Mouse (Mus musculus): ENCODE results near the gene Pdcd10. TPM values are rescaled to one million over a fixed set of nuclear protein-coding genes. Genes with fewer than 3 reads are reported as not detected.

Pdcd10 gene
- 75.1 and 78.1 TPM in 2 replicates for polyA plus RNA-seq (2015; fragmentation: Nextera tagmentation; extraction: Ambion mirVana)

- Histone ChIP-seq H3K36me3 (no peaks in the 10 kb centered on the region), H3K9me3 (replicated peaks) (no peaks in the 10 kb centered on the region), H3K4me1 (peaks cover 10% of the 10 kb centered on the region), H3K27ac (replicated peaks) (peak within 1 kb of the TSS; percentile 89), H3K27me3 (no peaks in the 10 kb centered on the region), H3K9ac (peak within 1 kb of the TSS; percentile 91), H3K4me2 (replicated peaks) (peak within 1 kb of the TSS; percentile 73), H3K4me3 (replicated peaks) (peak within 1 kb of the TSS; percentile 90)
- under 1% methylated on average over 35 of the region's 35 CpGs for WGBS
- peak; percentile 98 for ATAC-seq (ENCODE audit: insufficient number of reproducible peaks, low FRiP score, low TSS enrichment, low read depth)
Measured at GRCm38 (mm10) chr3:75556695-75557291, at the start of gene Pdcd10. Gene Pdcd10 (minus strand): TSS chr3:75556856.

GRCm38 (mm10) chr3:75584898-75585297 lies 28.2 kb upstream of the Pdcd10 start:
- no peak for ATAC-seq (ENCODE audit: insufficient number of reproducible peaks, low FRiP score, low TSS enrichment, low read depth)
- Histone ChIP-seq H3K9me3 (replicated peaks) (no peaks in the 10 kb centered on the region), H3K36me3 (no peaks in the 10 kb centered on the region), H3K4me3 (replicated peaks) (no peak overlapping the region), H3K4me2 (replicated peaks) (no peak overlapping the region), H3K27me3 (no peaks in the 10 kb centered on the region), H3K4me1 (no peaks in the 10 kb centered on the region), H3K9ac (no peak overlapping the region), H3K27ac (replicated peaks) (no peak overlapping the region)
- 66% methylated on average over 4 of the region's 4 CpGs for WGBS

- no peak for ATAC-seq (ENCODE audit: insufficient number of reproducible peaks, low FRiP score, low TSS enrichment, low read depth)
- Histone ChIP-seq H3K9ac (no peak overlapping the region), H3K27me3 (no peaks in the 10 kb centered on the region), H3K27ac (replicated peaks) (no peak overlapping the region), H3K36me3 (no peaks in the 10 kb centered on the region), H3K9me3 (replicated peaks) (no peaks in the 10 kb centered on the region), H3K4me2 (replicated peaks) (no peak overlapping the region), H3K4me3 (replicated peaks) (no peak overlapping the region), H3K4me1 (no peaks in the 10 kb centered on the region)
- WGBS: 86% methylated on average over 3 of the region's 3 CpGs
Measured at GRCm38 (mm10) chr3:75583293-75583692, 26.6 kb upstream of the Pdcd10 start.

- Histone ChIP-seq H3K9ac (no peak overlapping the region), H3K27ac (replicated peaks) (no peak overlapping the region), H3K4me2 (replicated peaks) (no peak overlapping the region), H3K4me3 (replicated peaks) (no peak overlapping the region), H3K9me3 (replicated peaks) (no peaks in the 10 kb centered on the region), H3K36me3 (no peaks in the 10 kb centered on the region), H3K4me1 (no peaks in the 10 kb centered on the region), H3K27me3 (no peaks in the 10 kb centered on the region)
- 60% methylated on average over 4 of the region's 4 CpGs for WGBS
- ATAC-seq (ENCODE audit: insufficient number of reproducible peaks, low FRiP score, low TSS enrichment, low read depth): no peak
Measured at GRCm38 (mm10) chr3:75579352-75579751, 22.7 kb upstream of the Pdcd10 start.

- WGBS: 75% methylated on average over 1 of the region's 1 CpGs
- H3K4me3 ChIP-seq (replicated peaks): no peak overlapping the region
- H3K9me3 ChIP-seq (replicated peaks): no peaks in the 10 kb centered on the region
- H3K36me3 ChIP-seq: no peaks in the 10 kb centered on the region
- no peak overlapping the region for H3K27ac ChIP-seq (replicated peaks)
- no peaks in the 10 kb centered on the region for H3K4me1 ChIP-seq
- ATAC-seq (ENCODE audit: insufficient number of reproducible peaks, low FRiP score, low TSS enrichment, low read depth): no peak
- no peak overlapping the region for H3K9ac ChIP-seq
- no peak overlapping the region for H3K4me2 ChIP-seq (replicated peaks)
- H3K27me3 ChIP-seq: no peaks in the 10 kb centered on the region
Measured at GRCm38 (mm10) chr3:75575582-75575981, 18.9 kb upstream of the Pdcd10 start.

- no peak overlapping the region for H3K27ac ChIP-seq (replicated peaks)
- H3K4me2 ChIP-seq (replicated peaks): no peak overlapping the region
- H3K4me3 ChIP-seq (replicated peaks): no peak overlapping the region
- no peaks in the 10 kb centered on the region for H3K27me3 ChIP-seq
- WGBS: 76% methylated on average over 2 of the region's 2 CpGs
- H3K4me1 ChIP-seq: no peaks in the 10 kb centered on the region
- H3K9me3 ChIP-seq (replicated peaks): no peaks in the 10 kb centered on the region
- ATAC-seq (ENCODE audit: insufficient number of reproducible peaks, low FRiP score, low TSS enrichment, low read depth): no peak
- H3K9ac ChIP-seq: no peak overlapping the region
- H3K36me3 ChIP-seq: no peaks in the 10 kb centered on the region
Measured at GRCm38 (mm10) chr3:75574074-75574473, 17.4 kb upstream of the Pdcd10 start.

- Histone ChIP-seq H3K4me1 (peaks cover 10% of the 10 kb centered on the region), H3K27ac (replicated peaks) (peak within 1 kb of the TSS; percentile 89), H3K9ac (peak within 1 kb of the TSS; percentile 91), H3K4me3 (replicated peaks) (peak within 1 kb of the TSS; percentile 90), H3K4me2 (replicated peaks) (peak within 1 kb of the TSS; percentile 73), H3K9me3 (replicated peaks) (no peaks in the 10 kb centered on the region), H3K36me3 (no peaks in the 10 kb centered on the region), H3K27me3 (no peaks in the 10 kb centered on the region)
- peak; percentile 94 for ATAC-seq (ENCODE audit: insufficient number of reproducible peaks, low FRiP score, low TSS enrichment, low read depth)
- under 1% methylated on average over 19 of the region's 19 CpGs for WGBS
Measured at GRCm38 (mm10) chr3:75557292-75557691, 636 bp upstream of the Pdcd10 start, which contains the start of gene Serpini1. Gene Serpini1 (plus strand): TSS chr3:75557547.

GRCm38 (mm10) chr3:75556121-75556694 lies 448 bp downstream of the Pdcd10 start:
- peak; percentile 30 for ATAC-seq (ENCODE audit: insufficient number of reproducible peaks, low FRiP score, low TSS enrichment, low read depth)
- Histone ChIP-seq H3K27me3 (no peaks in the 10 kb centered on the region), H3K27ac (replicated peaks) (peak overlapping the region; percentile 89), H3K9ac (peak overlapping the region; percentile 91), H3K4me3 (replicated peaks) (peak overlapping the region; percentile 90), H3K4me2 (replicated peaks) (peak overlapping the region; percentile 69), H3K4me1 (peaks cover 10% of the 10 kb centered on the region), H3K9me3 (replicated peaks) (no peaks in the 10 kb centered on the region), H3K36me3 (no peaks in the 10 kb centered on the region)
- WGBS: under 1% methylated on average over 36 of the region's 36 CpGs

- no peak overlapping the region for H3K27ac ChIP-seq (replicated peaks)
- no peak for ATAC-seq (ENCODE audit: insufficient number of reproducible peaks, low FRiP score, low TSS enrichment, low read depth)
Measured at GRCm38 (mm10) chr3:75551248-75551647, 5.4 kb downstream of the Pdcd10 start.

GRCm38 (mm10) chr3:75544287-75544686 lies 12.4 kb downstream of the Pdcd10 start:
- Histone ChIP-seq H3K4me2 (replicated peaks) (no peak overlapping the region), H3K9me3 (replicated peaks) (no peaks in the 10 kb centered on the region), H3K36me3 (peaks cover 5% of the 10 kb centered on the region; the same call in 1 of the 2 replicates), H3K4me3 (replicated peaks) (no peak overlapping the region), H3K27me3 (no peaks in the 10 kb centered on the region), H3K9ac (no peak overlapping the region), H3K27ac (replicated peaks) (no peak overlapping the region), H3K4me1 (no peaks in the 10 kb centered on the region)
- 78% methylated on average over 1 of the region's 1 CpGs for WGBS
- ATAC-seq (ENCODE audit: insufficient number of reproducible peaks, low FRiP score, low TSS enrichment, low read depth): no peak

More at GRCm38 (mm10) chr3:75551248-75551647, 5.4 kb downstream of the Pdcd10 start:
- no peaks in the 10 kb centered on the region for H3K9me3 ChIP-seq (replicated peaks)
- no peaks in the 10 kb centered on the region for H3K27me3 ChIP-seq
- H3K4me2 ChIP-seq (replicated peaks): no peak overlapping the region
- no peaks in the 10 kb centered on the region for H3K36me3 ChIP-seq
- H3K9ac ChIP-seq: no peak overlapping the region
- peaks cover 4% of the 10 kb centered on the region; the same call in 1 of the 2 replicates for H3K4me1 ChIP-seq
- H3K4me3 ChIP-seq (replicated peaks): no peak overlapping the region

- Histone ChIP-seq H3K36me3 (peaks cover 11% of the 10 kb centered on the region; the same call in 1 of the 2 replicates), H3K9ac (no peak overlapping the region), H3K9me3 (replicated peaks) (no peaks in the 10 kb centered on the region), H3K27me3 (no peaks in the 10 kb centered on the region), H3K4me3 (replicated peaks) (no peak overlapping the region), H3K27ac (replicated peaks) (no peak overlapping the region), H3K4me1 (no peaks in the 10 kb centered on the region), H3K4me2 (replicated peaks) (no peak overlapping the region)
- ATAC-seq (ENCODE audit: insufficient number of reproducible peaks, low FRiP score, low TSS enrichment, low read depth): no peak
- 91% methylated on average over 3 of the region's 3 CpGs for WGBS
Measured at GRCm38 (mm10) chr3:75542852-75543251, 13.8 kb downstream of the Pdcd10 start.

GRCm38 (mm10) chr3:75541259-75541658 lies 15.4 kb downstream of the Pdcd10 start:
- Histone ChIP-seq H3K27ac (replicated peaks) (no peak overlapping the region), H3K9me3 (replicated peaks) (no peaks in the 10 kb centered on the region), H3K27me3 (no peaks in the 10 kb centered on the region), H3K9ac (no peak overlapping the region), H3K36me3 (peaks cover 20% of the 10 kb centered on the region), H3K4me2 (replicated peaks) (no peak overlapping the region), H3K4me3 (replicated peaks) (no peak overlapping the region), H3K4me1 (no peaks in the 10 kb centered on the region)
- 74% methylated on average over 4 of the region's 4 CpGs for WGBS
- ATAC-seq (ENCODE audit: insufficient number of reproducible peaks, low FRiP score, low TSS enrichment, low read depth): no peak

Data from embryonic facial prominence, embryonic 15.5 days (tissue).